Mouse (Mus musculus) midbrain, embryonic 14.5 days (tissue): ENCODE data around the gene Il18rap. TPM values are rescaled to one million over a fixed set of nuclear protein-coding genes. Genes with fewer than 3 reads are reported as not detected.

ENCODE experiments used
- ATAC-seq: fragments of 200-750 bp; cut with Nextera tagmentation; 2 replicates; pipeline ENCODE4 v1.8.0; 2017; ENCODE audit warnings: moderate number of reproducible peaks, moderate library complexity; ENCODE audit not compliant: low FRiP score, low TSS enrichment
- DNase-seq: peaks from one replicate; pipeline ENCODE4 v3.0.0-alpha.2; 2015
- H3K27ac ChIP-seq: fragments of 300-500 bp; sonication (generic); replicated peaks from 2 replicates; pipeline ENCODE4 v1.5.1; 2014; ENCODE audit warnings: mild to moderate bottlenecking, low read depth, low read length, moderate library complexity
- H3K27me3 ChIP-seq: fragments of 300-500 bp; sonication (generic); 2 replicates; pipeline ENCODE4 v1.6.1; 2014; ENCODE audit warnings: low read length, control low read depth, mixed read lengths; ENCODE audit not compliant: control insufficient read depth, insufficient read depth
- H3K36me3 ChIP-seq: fragments of 300-500 bp; sonication (generic); 2 replicates; pipeline ENCODE4 v1.6.1; 2014; ENCODE audit warnings: low read length, control low read depth; ENCODE audit not compliant: control insufficient read depth, insufficient read depth
- H3K4me1 ChIP-seq: fragments of 300-500 bp; sonication (generic); 2 replicates; pipeline ENCODE4 v1.6.1; 2014; ENCODE audit warnings: mild to moderate bottlenecking, antibody characterized with exemption, low read length, control low read depth; ENCODE audit not compliant: control insufficient read depth, insufficient read depth
- H3K4me2 ChIP-seq: fragments of 300-500 bp; sonication (generic); 2 replicates; pipeline ENCODE4 v1.6.1; 2014; ENCODE audit warnings: mild to moderate bottlenecking, low read length, moderate library complexity
- H3K4me3 ChIP-seq: fragments of 300-500 bp; sonication (generic); replicated peaks from 2 replicates; pipeline ENCODE4 v1.5.1; 2014; ENCODE audit warnings: low read depth, low read length
- H3K9ac ChIP-seq: fragments of 300-500 bp; sonication (generic); replicated peaks from 2 replicates; pipeline ENCODE4 v1.6.1; 2014; ENCODE audit warnings: mild to moderate bottlenecking, low read length, moderate library complexity
- H3K9me3 ChIP-seq: fragments of 300-500 bp; sonication (generic); 2 replicates; pipeline ENCODE4 v1.6.1; 2016; ENCODE audit warnings: low read length, control low read depth, mixed read lengths; ENCODE audit not compliant: control insufficient read depth
- WGBS: fragments of 180-500 bp; shearing (Covaris S2); extraction: QIAGEN DNeasy Blood & Tissue Kit; methylation state at CpG from one replicate; pipeline ENCODE4 v1.1.7; 2014; 5-methylcytosine and 5-hydroxymethylcytosine counted together
- polyA plus RNA-seq: library from polyadenylated mRNA; unstranded; fragments of >200 nt; fragmentation: Nextera tagmentation; extraction: Ambion mirVana; gene quantifications from 2 replicates; pipeline ENCODE4 v1.2.1, GENCODE M21; 2014

Gene Il18rap
- polyA plus RNA-seq, 1 experiment from 2014 or later = 0.16 TPM

- ATAC-seq (no peak), DNase-seq (no peak)
- no peaks in the 10 kb centered on the region for H3K36me3 ChIP-seq
- H3K27ac ChIP-seq = no peak overlapping the region
- no peak overlapping the region for H3K4me3 ChIP-seq
- H3K4me1 ChIP-seq = no peaks in the 10 kb centered on the region
- H3K9ac ChIP-seq = no peak overlapping the region
- no peaks in the 10 kb centered on the region for H3K9me3 ChIP-seq
- no peaks in the 10 kb centered on the region for H3K27me3 ChIP-seq
- 69% methylated on average over 3 of the region's 3 CpGs for WGBS
- H3K4me2 ChIP-seq = no peak overlapping the region
Measured at GRCm38 (mm10) chr1:40475697-40476096, 39.5 kb upstream of the Il18rap start.

DNA sequence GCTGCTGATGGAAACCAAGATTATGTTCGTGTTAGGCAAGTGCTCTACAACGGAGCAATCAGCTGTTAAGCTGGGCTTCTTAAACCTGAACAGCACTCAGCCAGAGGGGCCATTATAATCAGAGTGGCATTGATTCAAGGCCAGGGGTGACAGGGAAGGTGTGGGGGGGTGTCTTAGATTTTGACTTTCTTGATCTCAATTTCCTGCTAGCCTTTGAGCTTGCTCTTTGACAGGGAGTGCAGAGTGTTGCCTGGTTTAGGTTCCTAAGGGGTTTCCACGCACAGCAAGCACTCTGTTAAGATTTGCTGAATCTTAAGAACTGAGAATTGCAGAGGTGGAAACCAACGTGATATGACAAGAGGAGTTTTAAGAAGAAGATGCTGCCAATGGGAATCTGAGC, 38.4 kb upstream of the Il18rap start:
- H3K27me3 ChIP-seq = no peaks in the 10 kb centered on the region
- no peaks in the 10 kb centered on the region for H3K4me1 ChIP-seq
- H3K9ac ChIP-seq = no peak overlapping the region
- DNase-seq (no peak), ATAC-seq (no peak)
- no peak overlapping the region for H3K4me3 ChIP-seq
- WGBS = 70% methylated on average over 4 of the region's 4 CpGs
- H3K9me3 ChIP-seq = no peaks in the 10 kb centered on the region
- no peaks in the 10 kb centered on the region for H3K36me3 ChIP-seq
- no peak overlapping the region for H3K27ac ChIP-seq
- H3K4me2 ChIP-seq = no peak overlapping the region

GRCm38 (mm10) chr1:40479505-40479923, 35.6 kb upstream of the Il18rap start:
- Histone ChIP-seq H3K27ac (no peak overlapping the region), H3K27me3 (no peaks in the 10 kb centered on the region), H3K36me3 (no peaks in the 10 kb centered on the region), H3K4me2 (no peak overlapping the region), H3K9me3 (no peaks in the 10 kb centered on the region), H3K4me3 (no peak overlapping the region), H3K9ac (no peak overlapping the region), H3K4me1 (no peaks in the 10 kb centered on the region)
- 91% methylated on average over 6 of the region's 6 CpGs for WGBS
- ATAC-seq (no peak), DNase-seq (no peak)

DNA sequence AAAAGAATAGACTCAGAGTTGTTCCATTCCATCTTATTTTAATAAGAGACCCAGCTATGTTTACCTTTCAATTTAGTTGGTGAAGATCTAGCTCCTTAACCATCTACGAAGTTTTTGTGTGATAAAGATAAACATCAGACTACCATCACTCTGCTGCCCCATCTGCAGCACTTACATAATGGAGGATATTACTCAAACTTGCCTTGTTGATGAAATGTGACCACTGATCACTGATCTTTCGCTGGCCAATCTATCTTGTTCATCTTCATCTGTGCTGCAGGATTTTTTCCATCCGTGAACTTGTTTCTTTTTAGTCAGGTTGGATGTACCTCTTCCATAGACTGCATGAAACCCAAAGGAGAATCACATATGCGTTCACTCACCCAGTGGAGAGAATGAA, 20.6 kb upstream of the Il18rap start:
- H3K4me3 ChIP-seq = no peak overlapping the region
- H3K27ac ChIP-seq = no peak overlapping the region
- WGBS = 91% methylated on average over 4 of the region's 4 CpGs
- DNase-seq (no peak), ATAC-seq (no peak)
- H3K4me2 ChIP-seq = no peak overlapping the region
- no peaks in the 10 kb centered on the region for H3K36me3 ChIP-seq
- H3K4me1 ChIP-seq = no peaks in the 10 kb centered on the region
- no peak overlapping the region for H3K9ac ChIP-seq
- no peaks in the 10 kb centered on the region for H3K9me3 ChIP-seq
- no peaks in the 10 kb centered on the region for H3K27me3 ChIP-seq

DNA sequence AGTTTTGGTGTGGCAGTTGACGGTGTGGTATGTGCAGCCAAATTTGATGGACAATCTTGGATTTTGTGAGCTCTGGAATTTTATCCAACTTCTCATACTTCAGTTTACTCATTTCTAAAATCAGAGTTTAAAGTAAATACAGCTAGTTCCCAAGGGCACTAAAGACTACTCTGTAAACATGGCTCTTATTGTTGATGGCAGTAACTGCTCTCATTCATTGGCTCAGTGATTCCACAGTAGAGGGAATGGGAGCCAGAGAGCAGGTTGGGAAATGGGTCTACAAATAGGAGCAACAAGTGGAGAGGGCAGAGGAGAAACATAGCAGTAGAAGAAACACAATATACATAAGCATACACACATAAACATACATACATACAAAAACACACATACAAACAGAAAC, 15.5 kb upstream of the Il18rap start:
- Histone ChIP-seq H3K4me3 (no peak overlapping the region), H3K9me3 (no peaks in the 10 kb centered on the region), H3K9ac (no peak overlapping the region), H3K27me3 (no peaks in the 10 kb centered on the region), H3K27ac (no peak overlapping the region), H3K36me3 (no peaks in the 10 kb centered on the region), H3K4me1 (no peaks in the 10 kb centered on the region), H3K4me2 (no peak overlapping the region)
- ATAC-seq (no peak), DNase-seq (no peak)
- WGBS = 95% methylated on average over 1 of the region's 1 CpGs

- no peak overlapping the region for H3K4me2 ChIP-seq
- 90% methylated on average over 4 of the region's 4 CpGs for WGBS
Measured at GRCm38 (mm10) chr1:40501126-40501525, 14.0 kb upstream of the Il18rap start.

DNA sequence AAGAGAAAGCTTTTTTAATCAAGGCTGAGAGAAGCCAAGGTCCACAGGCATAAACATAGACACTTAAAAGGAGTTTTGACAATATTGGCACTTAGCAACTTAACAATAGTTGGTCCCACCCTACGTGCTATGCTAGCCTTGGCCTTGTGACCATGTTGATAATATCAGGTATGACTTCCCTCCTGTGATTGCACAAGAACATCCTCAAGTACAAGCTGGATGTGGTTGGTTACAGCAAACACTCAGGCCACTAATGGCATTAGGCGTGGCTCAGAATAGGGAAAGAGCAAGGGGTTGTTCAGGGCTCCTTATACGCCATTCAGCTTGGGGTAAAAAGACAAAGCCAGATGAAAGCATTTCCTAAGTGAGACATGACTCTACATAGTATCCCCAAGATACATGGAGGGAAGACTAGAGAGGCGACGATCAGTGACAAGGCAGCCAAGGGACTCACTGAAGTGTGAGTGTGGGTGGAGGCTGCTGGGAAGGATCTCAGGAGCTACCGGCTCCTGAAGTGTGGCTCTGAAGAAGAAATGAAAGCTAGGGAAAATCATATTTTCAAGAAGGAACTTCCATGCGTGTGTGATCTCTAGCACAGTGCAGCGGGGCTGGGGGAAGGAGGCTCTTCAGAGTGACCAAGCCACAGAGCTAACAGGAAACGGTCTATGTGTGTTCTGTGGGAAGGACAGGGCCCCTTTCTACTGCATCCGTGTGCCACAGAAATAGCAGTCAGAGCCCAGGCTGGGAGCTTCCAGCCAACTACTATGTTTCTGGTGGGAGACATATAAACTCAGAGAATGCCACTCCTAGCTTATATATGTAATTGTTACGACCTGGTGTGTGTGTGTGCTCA, 13.4 kb upstream of the Il18rap start:
- Histone ChIP-seq H3K27me3 (no peaks in the 10 kb centered on the region), H3K4me2 (no peak overlapping the region), H3K27ac (no peak overlapping the region), H3K9ac (no peak overlapping the region), H3K36me3 (no peaks in the 10 kb centered on the region), H3K4me1 (no peaks in the 10 kb centered on the region), H3K9me3 (no peaks in the 10 kb centered on the region), H3K4me3 (no peak overlapping the region)
- ATAC-seq (no peak), DNase-seq (no peak)
- WGBS = 90% methylated on average over 11 of the region's 11 CpGs

More at GRCm38 (mm10) chr1:40501126-40501525, 14.0 kb upstream of the Il18rap start:
- Histone ChIP-seq H3K36me3 (no peaks in the 10 kb centered on the region), H3K27me3 (no peaks in the 10 kb centered on the region), H3K4me1 (no peaks in the 10 kb centered on the region), H3K9ac (no peak overlapping the region), H3K27ac (no peak overlapping the region), H3K4me3 (no peak overlapping the region), H3K9me3 (no peaks in the 10 kb centered on the region)
- DNase-seq (no peak), ATAC-seq (no peak)

- no peak for DNase-seq
- H3K4me2 ChIP-seq = no peak overlapping the region
- no peak overlapping the region for H3K9ac ChIP-seq
- H3K36me3 ChIP-seq = no peaks in the 10 kb centered on the region
- no peak overlapping the region for H3K4me3 ChIP-seq
- 89% methylated on average over 5 of the region's 5 CpGs for WGBS
- ATAC-seq = no peak
- no peak overlapping the region for H3K27ac ChIP-seq
- H3K9me3 ChIP-seq = no peaks in the 10 kb centered on the region
- no peaks in the 10 kb centered on the region for H3K4me1 ChIP-seq
- H3K27me3 ChIP-seq = no peaks in the 10 kb centered on the region
Measured at GRCm38 (mm10) chr1:40504548-40504947, 10.6 kb upstream of the Il18rap start.

DNA sequence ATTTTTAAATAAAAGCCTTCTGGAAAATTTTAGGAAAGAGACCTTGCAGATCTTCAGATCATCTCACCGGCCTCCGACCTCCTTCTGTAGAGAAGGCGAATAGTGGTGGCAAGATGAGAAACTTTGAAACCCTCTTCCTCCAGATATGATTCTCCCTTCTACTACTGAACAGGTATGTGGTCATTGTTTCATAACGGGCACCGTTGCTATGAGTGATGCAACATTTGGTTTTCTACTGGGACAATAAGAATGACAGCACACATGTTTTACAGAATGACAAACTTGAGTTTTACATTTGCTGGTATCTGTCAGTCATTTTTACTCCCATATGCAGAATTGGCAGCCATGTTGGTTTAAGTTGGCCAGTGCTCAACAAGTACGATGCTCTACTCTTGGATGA, 1.2 kb downstream of the Il18rap start:
- ATAC-seq = no peak
- no peaks in the 10 kb centered on the region for H3K27me3 ChIP-seq
- H3K27ac ChIP-seq = no peak overlapping the region

More for the DNA sequence above, 1.2 kb downstream of the Il18rap start:
- WGBS = 95% methylated on average over 6 of the region's 6 CpGs
- no peak overlapping the region for H3K9ac ChIP-seq
- H3K4me1 ChIP-seq = 0 out of 2 replicates have a peak, but pooled peaks cover 3% of the 10 kb centered on the region
- H3K4me3 ChIP-seq = no peak overlapping the region
- no peak overlapping the region for H3K4me2 ChIP-seq
- H3K9me3 ChIP-seq = no peaks in the 10 kb centered on the region
- no peaks in the 10 kb centered on the region for H3K36me3 ChIP-seq
- no peak for DNase-seq
